In genomic region chr2:159501039-159501438, GRCm38 (mm10) we compare ENCODE assay signal across 24 mouse cellular contexts.
DNase-seq lines count a peak whose midpoint lies in the region; ATAC-seq lines count a peak whose summit lies in the region.
"Had no signal": no experiment of that assay in that cellular context is flagged by ENCODE, and none has a peak within 500 bp of the region (broad histone marks: within the 10 kb centered on the region; RNA-seq: fewer than 3 reads in every experiment).

No protein-coding gene starts in this region.

- H3K4me1 ChIP-seq in neural tube, embryonic 11.5 days (ENCODE audit: control insufficient read depth, insufficient read depth, low read length): no peaks in the 10 kb centered on the region
- H3K4me1 ChIP-seq: forebrain, embryonic 10.5 days; heart, embryonic 13.5 days; liver, embryonic 12.5 days; midbrain, embryonic 10.5 days; neural tube, embryonic 12.5 days had no signal

- peak; percentile 37 for DNase-seq in kidney, postnatal 10 days
- DNase-seq in kidney, postnatal 25 days: no peak
- peak; percentile 18 for DNase-seq in embryo, embryonic 9.5 days (ENCODE audit: extremely low spot score)
- DNase-seq in forelimb bud, embryonic 11.5 days (ENCODE audit: low read depth, low spot score): peak; percentile 74
- DNase-seq in neural tube, embryonic 11.5 days (ENCODE audit: low spot score): peak; percentile 25
- DNase-seq in B cell, adult 2 months: no peak
- DNase-seq in frontal cortex, postnatal 10 days (ENCODE audit: low spot score in 2 of 2): no peak
- DNase-seq: adrenal gland, adult 8-10 months; cerebellum, postnatal 10 days; forebrain, postnatal 0 days; heart, adult 11 months; layer of hippocampus, postnatal 36 days; lung, embryonic 14.5 days; lung, postnatal 4 days; right cerebral cortex, adult 18-20 months; thymus, postnatal 14 days had no signal

- no peak overlapping the region for H3K27ac ChIP-seq in neural tube, embryonic 11.5 days (ENCODE audit: low read depth, low read length)
- H3K27ac ChIP-seq: forebrain, embryonic 10.5 days; heart, embryonic 13.5 days; hindbrain, embryonic 14.5 days; layer of hippocampus, adult 2 months; liver, embryonic 12.5 days; midbrain, embryonic 10.5 days; neural tube, embryonic 12.5 days had no signal

- no peaks in the 10 kb centered on the region for H3K9me3 ChIP-seq in neural tube, embryonic 11.5 days (ENCODE audit: control insufficient read depth, low read length)
- H3K9me3 ChIP-seq: forebrain, embryonic 10.5 days; heart, embryonic 13.5 days; midbrain, embryonic 10.5 days; neural tube, embryonic 12.5 days had no signal

- 6% methylated on average over 3 of the region's 3 CpGs for WGBS in neural tube, embryonic 11.5 days

- 0 out of 2 replicates have a peak, but pooled peaks have one; percentile 45 for ATAC-seq in neural tube, embryonic 11.5 days (ENCODE audit: insufficient read depth, low FRiP score, low TSS enrichment)
- ATAC-seq: forebrain, postnatal 0 days; intestine, embryonic 16.5 days; liver, embryonic 12.5 days had no signal

- H3K9ac ChIP-seq in neural tube, embryonic 11.5 days (ENCODE audit: low read length): no peak overlapping the region
- H3K9ac ChIP-seq: forebrain, postnatal 0 days; heart, embryonic 13.5 days; hindbrain, embryonic 14.5 days; liver, embryonic 12.5 days; lung, embryonic 14.5 days; neural tube, embryonic 12.5 days had no signal

- H3K36me3 ChIP-seq in neural tube, embryonic 11.5 days (ENCODE audit: control insufficient read depth, insufficient read depth, low read length): no peaks in the 10 kb centered on the region
- H3K36me3 ChIP-seq: forebrain, embryonic 10.5 days; heart, embryonic 13.5 days; liver, embryonic 12.5 days; midbrain, embryonic 10.5 days; neural tube, embryonic 12.5 days had no signal

- H3K4me3 ChIP-seq in neural tube, embryonic 11.5 days (ENCODE audit: low read depth, low read length): no peak overlapping the region
- H3K4me3 ChIP-seq: forebrain, embryonic 10.5 days; heart, embryonic 13.5 days; layer of hippocampus, adult 2 months; liver, embryonic 12.5 days; midbrain, embryonic 10.5 days; neural tube, embryonic 12.5 days had no signal

- no peak overlapping the region for H3K4me2 ChIP-seq in neural tube, embryonic 11.5 days (ENCODE audit: low read depth)
- H3K4me2 ChIP-seq: heart, embryonic 13.5 days; hindbrain, embryonic 14.5 days; liver, embryonic 12.5 days; lung, embryonic 14.5 days; neural tube, embryonic 12.5 days had no signal

- H3K27me3 ChIP-seq in neural tube, embryonic 11.5 days (ENCODE audit: control insufficient read depth, insufficient read depth, low read length): no peaks in the 10 kb centered on the region
- H3K27me3 ChIP-seq: heart, embryonic 13.5 days; liver, embryonic 12.5 days; neural tube, embryonic 12.5 days had no signal

Comparison
In these comparisons a context has a peak if more than half of its experiments do, and no peak if none do; other contexts are left out.
1. DNase-seq: peak in kidney, postnatal 10 days (single experiment), embryo, embryonic 9.5 days (single experiment), forelimb bud, embryonic 11.5 days (single experiment) and neural tube, embryonic 11.5 days (single experiment); none in kidney, postnatal 25 days (0 of 2), B cell, adult 2 months (0 of 2) and frontal cortex, postnatal 10 days (0 of 2).